25 mouse cellular contexts compared by ENCODE assay signal in the genomic region with DNA sequence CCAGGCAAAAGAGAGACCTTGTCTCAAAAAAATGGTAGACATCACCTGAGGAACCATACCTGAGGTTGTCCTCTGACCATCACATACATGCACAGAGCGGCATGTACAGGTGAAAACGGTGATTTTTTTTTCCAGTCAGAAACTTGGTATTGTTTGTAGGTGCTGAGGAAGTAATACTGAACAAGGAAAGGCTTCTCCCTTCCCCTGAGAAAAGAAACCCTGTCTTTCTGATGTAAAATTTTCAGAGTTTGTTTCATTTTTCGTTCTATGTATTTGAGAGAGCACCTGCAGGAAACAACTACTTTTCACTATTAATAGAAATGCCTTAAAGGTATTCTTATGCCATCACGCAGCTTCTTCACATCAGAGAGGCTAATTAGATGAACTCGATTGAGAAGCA.
"Had no signal": no experiment of that assay in that cellular context is flagged by ENCODE, and none has a peak within 500 bp of the region (broad histone marks: within the 10 kb centered on the region; RNA-seq: fewer than 3 reads in every experiment).

No protein-coding gene starts in this region.

- H3K4me3 ChIP-seq: embryonic facial prominence, embryonic 10.5 days; embryonic facial prominence, embryonic 12.5 days; embryonic facial prominence, embryonic 13.5 days; embryonic facial prominence, embryonic 15.5 days; erythroblast, embryonic 14.5 days; forebrain, embryonic 10.5 days; forebrain, embryonic 12.5 days; forebrain, embryonic 13.5 days; forebrain, embryonic 15.5 days; gastrocnemius, adult 2 months; heart, adult 2 months; heart, embryonic 10.5 days had no signal

- H3K9ac ChIP-seq: embryonic facial prominence, embryonic 12.5 days; embryonic facial prominence, embryonic 13.5 days; embryonic facial prominence, embryonic 15.5 days; forebrain, embryonic 12.5 days; forebrain, embryonic 13.5 days; forebrain, embryonic 15.5 days; forebrain, postnatal 0 days had no signal

- H3K4me1 ChIP-seq: embryonic facial prominence, embryonic 10.5 days; embryonic facial prominence, embryonic 12.5 days; embryonic facial prominence, embryonic 13.5 days; embryonic facial prominence, embryonic 15.5 days; forebrain, embryonic 10.5 days; forebrain, embryonic 12.5 days; forebrain, embryonic 13.5 days; forebrain, embryonic 15.5 days; heart, embryonic 10.5 days had no signal

- H3K36me3 ChIP-seq: embryonic facial prominence, embryonic 10.5 days; embryonic facial prominence, embryonic 12.5 days; embryonic facial prominence, embryonic 13.5 days; forebrain, embryonic 10.5 days; forebrain, embryonic 12.5 days; forebrain, embryonic 15.5 days; heart, embryonic 10.5 days had no signal

- H3K27ac ChIP-seq: embryonic facial prominence, embryonic 10.5 days; embryonic facial prominence, embryonic 12.5 days; embryonic facial prominence, embryonic 13.5 days; embryonic facial prominence, embryonic 15.5 days; forebrain, embryonic 10.5 days; forebrain, embryonic 12.5 days; forebrain, embryonic 13.5 days; forebrain, embryonic 15.5 days; gastrocnemius, adult 2 months; heart, adult 2 months; heart, embryonic 10.5 days had no signal

- H3K9me3 ChIP-seq: embryonic facial prominence, embryonic 10.5 days; embryonic facial prominence, embryonic 12.5 days; embryonic facial prominence, embryonic 13.5 days; embryonic facial prominence, embryonic 15.5 days; forebrain, embryonic 10.5 days; forebrain, embryonic 12.5 days; forebrain, embryonic 13.5 days; forebrain, embryonic 15.5 days; heart, embryonic 10.5 days had no signal

- DNase-seq: cerebellum, adult 9-11 months; cerebellum, postnatal 10 days; cerebellum, postnatal 14 days; cerebellum, postnatal 25 days; cerebellum, postnatal 36 days; embryo, embryonic 11 days; forebrain, postnatal 0 days; gastrocnemius, adult 2 months; gastrocnemius, postnatal 10 days; gastrocnemius, postnatal 14 days; gastrocnemius, postnatal 25 days; gastrocnemius, postnatal 36 days; heart, adult 11 months; heart, adult 18-20 months; heart, adult 2 months had no signal

- H3K27me3 ChIP-seq: embryonic facial prominence, embryonic 12.5 days; embryonic facial prominence, embryonic 13.5 days; embryonic facial prominence, embryonic 15.5 days; forebrain, embryonic 12.5 days; forebrain, embryonic 13.5 days; forebrain, embryonic 15.5 days had no signal

- H3K4me2 ChIP-seq: embryonic facial prominence, embryonic 12.5 days; embryonic facial prominence, embryonic 13.5 days; embryonic facial prominence, embryonic 15.5 days; forebrain, embryonic 12.5 days; forebrain, embryonic 13.5 days; forebrain, embryonic 15.5 days had no signal
